Mouse (Mus musculus) G1E (cell line): ENCODE measurements around the gene Ncoa3. TPM values are rescaled to one million over a fixed set of nuclear protein-coding genes. Genes with fewer than 3 reads are reported as not detected.

Experiments
- ATAC-seq: 2 replicates; pipeline ENCODE4 v1.8.0; 2016; ENCODE audit warnings: mild to moderate bottlenecking; ENCODE audit not compliant: insufficient number of reproducible peaks, poor library complexity, low FRiP score, severe bottlenecking; ENCODE audit errors: extremely low read depth
- DNase-seq: peaks from one replicate; pipeline ENCODE4 v3.0.0; 2012; ENCODE audit warnings: low spot score
- H3K27me3 ChIP-seq: 2 replicates; pipeline ENCODE4 v1.6.1; 2012; ENCODE audit warnings: mild to moderate bottlenecking, low read length, inconsistent platforms; ENCODE audit not compliant: insufficient read depth
- H3K36me3 ChIP-seq: replicated peaks from 2 replicates; pipeline ENCODE3; 2012; ENCODE audit warnings: mild to moderate bottlenecking, inconsistent platforms
- H3K4me1 ChIP-seq: 2 replicates; pipeline ENCODE4 v1.6.1; 2012; ENCODE audit warnings: low read depth, low read length, inconsistent platforms, mixed read lengths; ENCODE audit not compliant: insufficient read depth
- H3K4me3 ChIP-seq: 2 replicates; pipeline ENCODE4 v1.5.1; 2012; ENCODE audit warnings: low read depth, mild to moderate bottlenecking, inconsistent platforms, low read length, moderate library complexity, mixed read lengths
- H3K9me3 ChIP-seq: replicated peaks from 2 replicates; pipeline ENCODE4 v1.6.1; 2012; ENCODE audit warnings: inconsistent platforms
- CTCF ChIP-seq: IDR thresholded peaks from 2 replicates; pipeline ENCODE4 v1.5.1; 2012; ENCODE audit warnings: low read depth, low read length, inconsistent platforms, mixed read lengths
- GATA1 ChIP-seq: IDR thresholded peaks from 2 replicates; pipeline ENCODE4 v1.6.1; 2012; ENCODE audit warnings: borderline replicate concordance, low read length, inconsistent platforms, mixed read lengths
- GATA2 ChIP-seq: IDR thresholded peaks from 2 replicates; pipeline ENCODE4 v1.6.1; 2012; ENCODE audit warnings: low read depth, low read length, inconsistent platforms, borderline replicate concordance
- POLR2AphosphoS5 ChIP-seq: IDR thresholded peaks from 2 replicates; pipeline ENCODE4 v1.6.1; 2012; ENCODE audit warnings: low read depth, low read length, inconsistent platforms; ENCODE audit not compliant: insufficient replicate concordance
- TAL1 ChIP-seq: conservative IDR thresholded peaks from 2 replicates; pipeline ENCODE4 v1.6.1; 2012; ENCODE audit warnings: low read depth, low read length, inconsistent platforms, mixed read lengths
- polyA plus RNA-seq: library from polyadenylated mRNA; stranded (reverse); fragments of >175 nt; gene quantifications from 2 replicates; pipeline ENCODE4 v1.2.3, GENCODE M21; 2012
- total RNA-seq, 2 experiments: library from RNA; stranded (forward) in 1 of 2; stranded (reverse) in 1 of 2; fragments of 200-1000 nt in 1 of 2; fragments of >200 nt in 1 of 2; fragmentation: Nextera tagmentation in 1 of 2; gene quantifications; 2 replicates each; pipeline ENCODE4 v1.2.3; 2014 to 2017

Gene Ncoa3
- total and polyA plus RNA-seq, 3 experiments: 8.2 to 17.9 (median 14.6) TPM

- ATAC-seq: no peak
- no peaks in the 10 kb centered on the region for H3K27me3 ChIP-seq
- no peak for TF ChIP-seq GATA1
- TF ChIP-seq POLR2AphosphoS5: no peak
- TF ChIP-seq GATA2: no peak
- no peak for TF ChIP-seq CTCF
- TF ChIP-seq TAL1: no peak
These were observed 115.5 kb downstream of the Ncoa3 start for GRCm38 (mm10) chr2:166107911-166108310.

GRCm38 (mm10) chr2:166108326-166108725, 115.9 kb downstream of the Ncoa3 start:
- TF ChIP-seq POLR2AphosphoS5: no peak
- ATAC-seq (no peak), DNase-seq (no peak)
- Histone ChIP-seq H3K4me3 (no peak overlapping the region), H3K36me3 (no peaks in the 10 kb centered on the region), H3K27me3 (no peaks in the 10 kb centered on the region), H3K9me3 (peaks cover 56% of the 10 kb centered on the region), H3K4me1 (no peaks in the 10 kb centered on the region)

More at GRCm38 (mm10) chr2:166107911-166108310, 115.5 kb downstream of the Ncoa3 start:
- no peaks in the 10 kb centered on the region for H3K36me3 ChIP-seq
- no peaks in the 10 kb centered on the region for H3K4me1 ChIP-seq
- no peak for DNase-seq
- no peak overlapping the region for H3K4me3 ChIP-seq
- peaks cover 55% of the 10 kb centered on the region for H3K9me3 ChIP-seq

- no peak for DNase-seq
- TF ChIP-seq GATA1 (no peak), GATA2 (no peak), TAL1 (no peak), CTCF (no peak), POLR2AphosphoS5 (no peak)
- Histone ChIP-seq H3K4me1 (no peaks in the 10 kb centered on the region), H3K4me3 (no peak overlapping the region), H3K27me3 (no peaks in the 10 kb centered on the region), H3K9me3 (peaks cover 61% of the 10 kb centered on the region), H3K36me3 (no peaks in the 10 kb centered on the region)
- ATAC-seq: no peak
These were observed 118.3 kb downstream of the Ncoa3 start for GRCm38 (mm10) chr2:166110764-166111163.

- H3K36me3 ChIP-seq: no peaks in the 10 kb centered on the region
- no peak for DNase-seq
- H3K27me3 ChIP-seq: no peaks in the 10 kb centered on the region
- no peak for TF ChIP-seq GATA2
- no peak for TF ChIP-seq POLR2AphosphoS5
- no peak for TF ChIP-seq GATA1
- TF ChIP-seq CTCF: no peak
- TF ChIP-seq TAL1: no peak
- H3K4me1 ChIP-seq: no peaks in the 10 kb centered on the region
- peaks cover 61% of the 10 kb centered on the region for H3K9me3 ChIP-seq
- no peak overlapping the region for H3K4me3 ChIP-seq
- no peak for ATAC-seq
These were observed 118.8 kb downstream of the Ncoa3 start for GRCm38 (mm10) chr2:166111238-166111637.

DNA sequence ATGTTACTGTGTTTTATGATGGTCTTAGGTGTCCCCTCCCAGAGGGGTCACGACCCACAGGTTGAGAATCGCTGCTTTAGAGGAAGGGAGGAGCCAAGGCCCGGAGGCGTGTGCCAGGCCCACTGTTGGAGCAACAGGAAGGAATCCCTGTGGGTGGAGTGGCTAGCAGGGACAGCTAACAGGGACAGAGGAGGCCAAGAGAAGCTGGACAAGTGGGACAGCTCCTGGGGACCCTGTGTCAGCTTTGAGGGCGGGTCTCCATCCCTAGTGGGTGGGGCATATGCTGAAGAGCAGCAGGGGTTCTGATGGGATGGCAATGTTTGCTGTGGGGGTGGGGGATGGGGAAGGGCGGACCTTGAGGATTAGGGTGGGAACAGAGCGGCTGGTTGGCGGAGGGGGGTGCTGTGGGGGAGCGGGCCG, 119.4 kb downstream of the Ncoa3 start:
- DNase-seq (no peak), ATAC-seq (no peak)
- no peak overlapping the region for H3K4me3 ChIP-seq
- no peaks in the 10 kb centered on the region for H3K4me1 ChIP-seq
- H3K36me3 ChIP-seq: no peaks in the 10 kb centered on the region
- peaks cover 59% of the 10 kb centered on the region for H3K9me3 ChIP-seq
- TF ChIP-seq CTCF: no peak
- no peaks in the 10 kb centered on the region for H3K27me3 ChIP-seq

DNA sequence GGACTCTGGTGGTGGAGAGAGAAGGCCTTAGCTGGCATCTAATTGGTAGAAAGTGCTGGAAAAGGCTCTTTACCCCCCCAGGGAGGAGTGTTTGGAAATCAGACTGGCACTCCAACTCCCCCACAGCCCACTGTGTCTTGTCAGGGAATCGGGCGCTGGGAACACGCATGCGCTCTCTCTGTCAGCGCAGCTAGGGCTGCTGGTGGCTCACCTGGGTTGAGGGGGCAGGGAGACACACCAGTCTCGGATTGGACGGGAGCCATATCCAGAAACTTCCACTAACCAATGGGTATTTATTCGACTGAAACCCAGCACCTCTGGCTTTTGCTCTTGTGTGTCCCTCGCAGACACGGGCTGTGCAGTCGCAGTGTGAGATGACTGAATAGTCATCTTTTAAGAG, 120.5 kb downstream of the Ncoa3 start:
- no peaks in the 10 kb centered on the region for H3K27me3 ChIP-seq
- H3K36me3 ChIP-seq: no peaks in the 10 kb centered on the region
- H3K4me1 ChIP-seq: no peaks in the 10 kb centered on the region
- no peak for ATAC-seq
- TF ChIP-seq GATA1 (no peak), TAL1 (no peak), POLR2AphosphoS5 (no peak), CTCF (no peak), GATA2 (no peak)
- H3K4me3 ChIP-seq: no peak overlapping the region
- H3K9me3 ChIP-seq: peaks cover 56% of the 10 kb centered on the region
- DNase-seq: no peak
